Mouse (Mus musculus) myocyte (in vitro differentiated cells): ENCODE measurements around the gene Cdt1.

Experiments used
- CEBPB ChIP-seq: IDR thresholded peaks from 2 replicates; pipeline ENCODE4 v1.6.1; 2011; ENCODE audit warnings: mild to moderate bottlenecking, moderate library complexity; ENCODE audit not compliant: poor library complexity, insufficient read depth, severe bottlenecking
- E2F4 ChIP-seq: IDR thresholded peaks from one replicate; pipeline ENCODE4 v1.6.1; 2011; ENCODE audit warnings: mild to moderate bottlenecking, control low read depth, moderate library complexity; ENCODE audit not compliant: insufficient read depth
- MAX ChIP-seq: IDR thresholded peaks from one replicate; pipeline ENCODE4 v1.6.1; 2011; ENCODE audit warnings: low read depth, mild to moderate bottlenecking, control low read depth
- MYOD1 ChIP-seq, 3 experiments: IDR thresholded peaks; one replicate each; pipeline ENCODE4 v1.6.1; 2011; ENCODE audit warnings: control low read depth in 2 of 3, low read depth in 2 of 3, mild to moderate bottlenecking in 2 of 3, moderate library complexity in 1 of 3; ENCODE audit not compliant: insufficient read length in 2 of 3, control insufficient read depth in 1 of 3
- MYOG ChIP-seq, 3 experiments: IDR thresholded peaks; one replicate each; pipeline ENCODE4 v1.6.1; 2011; ENCODE audit warnings: control low read depth in 2 of 3, low read depth in 2 of 3, mild to moderate bottlenecking in 2 of 3; ENCODE audit not compliant: insufficient read length in 2 of 3, control insufficient read depth in 1 of 3, insufficient read depth in 1 of 3
- POLR2A ChIP-seq: IDR thresholded peaks from one replicate; pipeline ENCODE4 v1.6.1; 2011; ENCODE audit warnings: low read depth, mild to moderate bottlenecking, control low read depth, moderate library complexity; ENCODE audit not compliant: insufficient read length
- POLR2AphosphoS2 ChIP-seq: IDR thresholded peaks from one replicate; pipeline ENCODE4 v1.6.1; 2011; ENCODE audit warnings: low read depth, control low read depth; ENCODE audit not compliant: insufficient read length
- SRF ChIP-seq: IDR thresholded peaks from one replicate; pipeline ENCODE4 v1.6.1; 2011; ENCODE audit warnings: low read depth; ENCODE audit not compliant: control insufficient read depth, insufficient read length
- TCF12 ChIP-seq: IDR thresholded peaks from one replicate; pipeline ENCODE4 v1.6.1; 2011; ENCODE audit warnings: mild to moderate bottlenecking, control low read depth; ENCODE audit not compliant: poor library complexity, insufficient read depth, severe bottlenecking
- TCF3 ChIP-seq: IDR thresholded peaks from one replicate; pipeline ENCODE4 v1.6.1; 2011; ENCODE audit warnings: low read depth, control low read depth; ENCODE audit not compliant: insufficient read length
- USF1 ChIP-seq: IDR thresholded peaks from one replicate; pipeline ENCODE4 v1.6.1; 2011; ENCODE audit warnings: low read depth, mild to moderate bottlenecking, control low read depth, moderate library complexity

GRCm38 (mm10) chr8:122525004-122525403 lies 42.8 kb upstream of the Cdt1 start:
- no peak for TF ChIP-seq POLR2A
- TF ChIP-seq TCF12 = no peak
- no peak for TF ChIP-seq MYOG (IDR thresholded peaks at IDR 0.05; ENCODE audit: control insufficient read depth in 1 of 3, insufficient read depth in 1 of 3, insufficient read length in 2 of 3, low read depth in 2 of 3)
- TF ChIP-seq POLR2AphosphoS2 = no peak
- no peak for TF ChIP-seq TCF3
- TF ChIP-seq USF1 = no peak
- no peak for TF ChIP-seq MAX
- TF ChIP-seq MYOD1 (IDR thresholded peaks at IDR 0.05; ENCODE audit: control insufficient read depth in 1 of 3, insufficient read length in 2 of 3, low read depth in 2 of 3) = no peak
- no peak for TF ChIP-seq SRF
- no peak for TF ChIP-seq CEBPB
- TF ChIP-seq E2F4 = no peak
